Mouse (Mus musculus) kidney, embryonic 15.5 days (tissue): ENCODE results near the gene Papss2. TPM values are rescaled to one million over a fixed set of nuclear protein-coding genes. Genes with fewer than 3 reads are reported as not detected.

Experiments used
- ATAC-seq: fragments of 200-750 bp; cut with Nextera tagmentation; replicated peaks from 2 replicates; pipeline ENCODE4 v1.8.0; 2017; ENCODE audit warnings: moderate TSS enrichment; ENCODE audit not compliant: low FRiP score
- H3K27ac ChIP-seq: fragments of 300-500 bp; sonication (generic); 2 replicates; pipeline ENCODE4 v1.5.1; 2015; ENCODE audit warnings: mild to moderate bottlenecking, inconsistent platforms
- H3K27me3 ChIP-seq: fragments of 300-500 bp; sonication (generic); 2 replicates; pipeline ENCODE4 v1.6.1; 2015; ENCODE audit warnings: inconsistent platforms
- H3K36me3 ChIP-seq: fragments of 300-500 bp; sonication (generic); 2 replicates; pipeline ENCODE4 v1.6.1; 2015; ENCODE audit warnings: inconsistent platforms
- H3K4me1 ChIP-seq: fragments of 300-500 bp; sonication (generic); 2 replicates; pipeline ENCODE4 v1.6.1; 2015; ENCODE audit warnings: inconsistent platforms
- H3K4me2 ChIP-seq: fragments of 300-500 bp; sonication (generic); 2 replicates; pipeline ENCODE4 v1.6.1; 2015; ENCODE audit warnings: moderate library complexity, mild to moderate bottlenecking, inconsistent platforms
- H3K4me3 ChIP-seq: fragments of 300-500 bp; sonication (generic); replicated peaks from 2 replicates; pipeline ENCODE4 v1.5.1; 2015; ENCODE audit warnings: mild to moderate bottlenecking, inconsistent platforms
- H3K9ac ChIP-seq: fragments of 300-500 bp; sonication (generic); 2 replicates; pipeline ENCODE4 v1.6.1; 2015; ENCODE audit warnings: mild to moderate bottlenecking, inconsistent platforms
- H3K9me3 ChIP-seq: fragments of 300-500 bp; sonication (generic); replicated peaks from 2 replicates; pipeline ENCODE4 v1.6.1; 2016; ENCODE audit warnings: inconsistent platforms
- WGBS: fragments of 180-500 bp; shearing (Covaris S2); methylation state at CpG from one replicate; pipeline ENCODE4 v1.1.7; 2015; ENCODE audit warnings: mixed read lengths; 5-methylcytosine and 5-hydroxymethylcytosine counted together
- polyA plus RNA-seq: library from polyadenylated mRNA; unstranded; fragments of >200 nt; fragmentation: Nextera tagmentation; extraction: Ambion mirVana; gene quantifications from 2 replicates; pipeline ENCODE4 v1.2.1, GENCODE M21; 2015

Papss2 gene
- polyA plus RNA-seq, 1 experiment from 2014 or later, result 17.2 TPM

DNA sequence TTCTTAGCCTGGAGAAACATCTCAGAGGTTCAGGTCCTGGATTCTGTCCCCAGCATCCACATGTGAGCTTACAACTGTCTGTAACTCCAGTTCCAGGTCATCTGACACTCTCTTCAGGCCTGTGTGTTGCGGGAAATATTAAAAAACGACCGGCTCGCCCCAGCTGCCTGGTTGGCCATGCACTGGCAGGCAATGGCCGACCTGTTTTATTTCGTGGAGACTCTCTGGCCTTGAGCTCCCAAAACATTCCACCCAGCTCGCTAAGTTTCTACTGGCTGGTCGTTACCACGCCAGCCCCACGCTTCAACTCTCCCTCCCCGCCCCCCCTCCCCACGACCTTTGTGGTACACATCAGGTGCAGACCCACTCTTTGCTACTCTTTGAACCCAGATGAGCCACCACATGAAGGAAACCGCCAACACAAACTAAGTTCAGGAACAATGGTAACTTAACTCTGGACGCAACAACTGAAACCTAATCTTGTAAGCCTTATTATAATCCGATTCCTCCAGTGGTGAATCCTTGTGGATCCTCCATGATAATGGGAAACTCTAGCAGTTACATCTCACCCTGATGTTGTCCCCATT lies 25.4 kb downstream of the Papss2 start:
- no peak for ATAC-seq
- 81% methylated on average over 15 of the region's 15 CpGs for WGBS
- H3K4me1 ChIP-seq, result no peaks in the 10 kb centered on the region

DNA sequence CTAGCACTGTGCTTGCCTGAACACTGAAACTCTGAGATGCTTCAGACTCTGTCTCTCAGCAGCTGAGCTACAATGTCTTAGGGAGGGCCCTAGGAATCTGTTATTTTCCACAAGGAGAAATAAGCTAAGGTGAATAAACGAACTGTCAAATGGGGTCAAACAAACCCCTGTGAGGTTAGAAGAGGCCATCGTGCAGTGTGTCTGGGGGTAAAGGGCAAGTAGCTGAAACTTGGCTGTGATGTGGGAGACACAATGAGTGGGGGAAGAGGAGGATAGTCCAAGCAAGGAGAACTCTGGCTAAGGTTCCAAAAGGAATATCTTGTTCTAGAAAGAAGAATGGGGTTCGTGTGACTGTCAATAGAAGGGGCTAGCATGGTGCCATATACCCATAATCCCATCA lies 26.6 kb downstream of the Papss2 start:
- H3K27ac ChIP-seq, result no peak overlapping the region
- peaks cover 6% of the 10 kb centered on the region for H3K4me1 ChIP-seq
- H3K9me3 ChIP-seq, result no peaks in the 10 kb centered on the region
- H3K36me3 ChIP-seq, result no peaks in the 10 kb centered on the region
- ATAC-seq, result no peak
- H3K27me3 ChIP-seq, result no peaks in the 10 kb centered on the region
- H3K4me2 ChIP-seq, result no peak overlapping the region
- H3K4me3 ChIP-seq, result no peak overlapping the region
- WGBS, result 68% methylated on average over 3 of the region's 3 CpGs
- H3K9ac ChIP-seq, result no peak overlapping the region

More for the DNA sequence above, 25.4 kb downstream of the Papss2 start:
- Histone ChIP-seq H3K4me3 (no peak overlapping the region), H3K9me3 (no peaks in the 10 kb centered on the region), H3K27ac (no peak overlapping the region), H3K4me2 (no peak overlapping the region), H3K36me3 (no peaks in the 10 kb centered on the region), H3K9ac (no peak overlapping the region), H3K27me3 (no peaks in the 10 kb centered on the region)

DNA sequence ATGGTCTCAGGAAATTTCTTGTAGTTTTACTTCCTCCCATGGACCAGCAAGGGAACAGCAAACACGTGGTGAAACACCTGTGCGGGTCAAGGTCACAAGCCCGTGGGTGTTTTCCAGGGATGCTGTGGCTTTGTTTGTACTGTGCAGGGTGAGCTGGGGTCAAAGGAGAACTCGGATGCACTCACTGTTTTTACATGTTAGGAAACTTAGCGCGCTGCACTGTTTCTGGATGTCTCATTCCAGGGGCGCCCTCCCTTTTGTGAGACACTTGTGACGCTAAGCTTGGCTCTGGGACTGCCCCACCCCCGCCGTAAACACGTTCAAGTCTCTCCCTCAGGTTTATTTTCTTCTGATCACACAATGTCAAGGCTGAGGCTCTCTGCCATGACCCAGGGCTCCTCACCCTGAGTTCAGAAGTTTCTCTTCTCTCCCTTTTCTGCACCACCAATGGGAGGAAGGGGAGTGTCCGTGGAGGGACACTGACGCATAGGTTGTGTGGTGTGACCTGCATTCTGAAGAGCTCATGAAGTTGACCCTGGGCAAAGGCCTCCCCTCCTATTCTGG lies 31.3 kb downstream of the Papss2 start:
- Histone ChIP-seq H3K4me2 (no peak overlapping the region), H3K9ac (no peak overlapping the region), H3K27me3 (no peaks in the 10 kb centered on the region), H3K36me3 (no peaks in the 10 kb centered on the region), H3K9me3 (no peaks in the 10 kb centered on the region), H3K27ac (peak overlapping the region; percentile 24; the same call in 1 of the 2 replicates), H3K4me3 (no peak overlapping the region), H3K4me1 (peaks cover 6% of the 10 kb centered on the region)
- ATAC-seq, result 0 out of 2 replicates have a peak, but pooled peaks have one; percentile 46
- 54% methylated on average over 13 of the region's 13 CpGs for WGBS

DNA sequence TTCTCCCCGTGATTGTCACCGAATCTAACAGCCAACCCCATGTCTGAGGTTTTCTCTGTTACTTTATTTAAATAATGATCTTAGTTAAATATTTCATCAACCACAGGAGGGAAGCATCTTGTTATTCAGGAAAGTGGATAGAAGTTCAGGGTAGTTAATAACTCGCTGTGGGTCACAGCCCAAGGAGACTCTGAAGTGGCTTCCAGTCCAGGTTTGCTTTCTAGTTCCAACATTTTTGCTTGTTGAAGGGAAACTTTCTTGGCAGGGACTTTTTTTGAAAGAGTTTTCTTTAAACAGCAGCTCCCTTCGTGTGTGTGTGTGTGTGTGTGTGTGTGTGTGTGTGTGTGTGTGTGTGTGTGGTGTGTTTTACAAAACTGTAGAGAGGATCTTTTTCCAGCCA lies 32.0 kb downstream of the Papss2 start:
- Histone ChIP-seq H3K9me3 (no peaks in the 10 kb centered on the region), H3K36me3 (no peaks in the 10 kb centered on the region), H3K4me2 (no peak overlapping the region), H3K27me3 (no peaks in the 10 kb centered on the region), H3K9ac (no peak overlapping the region), H3K27ac (peak overlapping the region; percentile 56), H3K4me3 (no peak overlapping the region), H3K4me1 (peaks cover 6% of the 10 kb centered on the region)
- ATAC-seq, result no peak
- 72% methylated on average over 4 of the region's 4 CpGs for WGBS

DNA sequence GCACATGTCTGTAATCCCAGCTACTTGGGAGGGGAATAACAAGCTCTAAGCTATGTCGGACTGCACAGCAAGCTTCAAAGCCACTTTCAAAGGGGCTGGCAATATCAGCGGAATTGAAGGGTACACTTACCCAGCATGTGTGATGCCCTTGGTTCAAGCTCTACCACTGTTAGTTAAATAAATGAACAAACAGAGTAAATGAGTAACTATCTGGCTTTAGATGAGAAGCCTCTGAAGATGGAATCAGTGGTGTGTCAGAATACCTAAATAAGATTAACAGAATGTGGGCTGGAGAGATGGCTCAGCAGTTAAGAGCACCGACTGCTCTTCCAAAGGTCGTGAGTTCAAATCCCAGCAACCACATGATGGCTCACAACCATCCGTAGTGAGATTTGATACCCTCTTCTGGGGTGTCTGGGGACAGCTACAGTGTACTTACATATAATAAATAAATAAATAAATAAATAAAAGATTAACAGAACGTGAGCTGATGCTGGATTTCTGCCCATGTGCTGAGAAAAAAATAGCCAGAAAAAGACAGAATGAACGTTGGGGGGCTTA lies 33.1 kb downstream of the Papss2 start:
- WGBS, result 65% methylated on average over 7 of the region's 7 CpGs
- no peaks in the 10 kb centered on the region for H3K9me3 ChIP-seq
- no peaks in the 10 kb centered on the region for H3K27me3 ChIP-seq
- no peaks in the 10 kb centered on the region for H3K36me3 ChIP-seq
- no peak overlapping the region for H3K9ac ChIP-seq
- H3K4me1 ChIP-seq, result peaks cover 6% of the 10 kb centered on the region
- H3K4me2 ChIP-seq, result no peak overlapping the region
- ATAC-seq, result peak; percentile 25; the same call in 1 of the 2 replicates
- peak overlapping the region; percentile 1; the same call in 1 of the 2 replicates for H3K27ac ChIP-seq
- H3K4me3 ChIP-seq, result no peak overlapping the region

DNA sequence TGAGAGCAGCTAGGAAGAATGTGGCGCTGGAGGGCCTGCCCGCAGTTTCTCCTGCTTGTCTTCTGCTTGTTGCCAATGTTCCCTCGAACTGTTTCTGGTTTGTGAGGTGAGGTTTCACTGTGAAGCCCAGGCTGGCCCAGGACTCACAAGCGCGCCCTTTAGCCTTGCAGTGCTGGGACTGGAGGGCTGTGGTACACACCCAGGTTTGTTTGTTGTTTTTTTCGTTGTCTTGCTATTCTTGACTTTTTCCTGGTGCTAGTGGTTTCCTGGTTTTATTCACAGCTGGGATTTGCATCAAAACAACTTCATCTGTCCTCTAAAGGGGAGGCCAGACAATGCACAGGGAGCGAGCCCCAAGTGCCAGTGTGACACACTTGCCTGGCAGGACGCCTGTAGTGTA lies 39.3 kb downstream of the Papss2 start:
- 73% methylated on average over 8 of the region's 8 CpGs for WGBS
- no peaks in the 10 kb centered on the region for H3K9me3 ChIP-seq
- no peak for ATAC-seq

DNA sequence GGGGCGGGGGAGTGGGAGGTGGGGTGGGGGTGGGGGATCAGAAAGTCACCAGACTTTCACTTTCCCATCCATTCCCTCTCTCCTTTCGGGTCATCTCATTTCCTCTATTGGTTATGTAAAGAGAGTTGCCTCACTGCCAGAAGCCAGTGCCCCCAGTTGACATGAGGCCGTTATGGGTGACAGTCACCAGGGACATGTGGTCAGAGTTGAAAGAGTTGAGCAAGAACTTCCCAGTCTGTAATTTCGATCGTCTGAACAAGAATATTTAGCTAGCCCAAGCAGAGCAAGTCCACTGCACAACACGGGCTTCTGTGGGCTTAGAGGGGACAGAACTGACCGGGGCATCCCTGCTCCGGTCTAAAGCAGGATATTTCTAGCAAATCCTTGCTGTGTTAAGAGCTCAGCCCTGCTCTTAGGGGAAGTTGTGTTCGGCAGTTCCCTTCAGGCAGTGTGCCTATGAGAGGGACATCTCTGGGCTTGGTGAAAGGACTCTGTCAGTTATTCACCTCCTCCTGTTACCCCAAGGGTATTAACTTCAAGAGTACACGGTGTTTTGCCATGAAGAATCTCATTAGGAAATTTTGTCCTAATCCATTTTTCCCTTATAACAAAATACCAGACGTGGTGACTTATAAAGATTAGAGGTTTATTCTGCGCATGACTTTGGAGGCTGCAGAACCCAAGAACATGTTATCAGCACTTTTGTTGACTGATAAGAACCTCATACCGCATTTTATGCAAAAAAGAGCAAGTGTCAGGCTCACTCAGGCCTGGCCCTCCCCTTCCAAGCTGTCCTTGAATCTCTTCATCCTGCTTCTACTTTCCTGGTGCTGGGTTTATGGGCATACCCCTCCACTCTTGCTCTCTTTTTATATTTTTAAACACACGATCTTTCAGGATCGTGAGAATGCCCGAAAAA lies 42.0 kb downstream of the Papss2 start:
- 73% methylated on average over 16 of the region's 16 CpGs for WGBS
- ATAC-seq, result no peak

More for the DNA sequence above, 39.3 kb downstream of the Papss2 start:
- Histone ChIP-seq H3K27me3 (no peaks in the 10 kb centered on the region), H3K4me2 (no peak overlapping the region), H3K27ac (no peak overlapping the region), H3K36me3 (no peaks in the 10 kb centered on the region), H3K4me3 (no peak overlapping the region), H3K4me1 (no peaks in the 10 kb centered on the region), H3K9ac (no peak overlapping the region)

DNA sequence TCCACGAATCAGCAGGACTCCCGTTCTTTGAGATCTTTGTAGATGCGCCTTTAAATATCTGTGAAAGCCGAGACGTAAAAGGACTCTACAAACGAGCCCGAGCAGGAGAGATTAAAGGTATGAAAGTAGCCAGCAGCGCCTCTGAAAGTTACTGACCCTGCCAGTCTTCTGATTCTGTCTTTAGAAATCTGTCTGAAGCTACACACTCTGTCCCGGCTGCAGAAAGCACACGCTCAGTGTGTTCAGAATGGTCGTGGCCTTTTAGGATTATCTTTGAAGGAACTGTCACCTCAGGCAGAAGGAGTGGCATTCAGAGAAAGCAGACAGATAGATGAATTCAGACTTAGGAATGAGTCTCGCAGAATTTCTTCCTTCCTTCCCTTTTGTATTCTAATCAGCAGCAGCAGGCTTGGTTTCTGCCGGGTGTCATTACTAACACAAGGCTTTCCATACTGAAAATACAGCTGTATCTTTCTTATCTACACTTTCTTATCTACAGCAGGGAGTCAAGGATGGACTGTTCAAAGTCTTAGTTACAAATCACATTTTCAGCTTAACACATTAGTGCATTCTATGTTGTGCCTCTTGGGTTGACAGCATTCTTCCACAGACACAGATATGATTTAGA lies 42.8 kb downstream of the Papss2 start:
- Histone ChIP-seq H3K27ac (no peak overlapping the region), H3K9me3 (no peaks in the 10 kb centered on the region), H3K27me3 (no peaks in the 10 kb centered on the region), H3K4me2 (no peak overlapping the region), H3K9ac (no peak overlapping the region), H3K4me1 (no peaks in the 10 kb centered on the region), H3K36me3 (0 out of 2 replicates have a peak, but pooled peaks cover 5% of the 10 kb centered on the region), H3K4me3 (no peak overlapping the region)
- no peak for ATAC-seq
- 66% methylated on average over 13 of the region's 13 CpGs for WGBS

More for the DNA sequence above, 42.0 kb downstream of the Papss2 start:
- H3K27ac ChIP-seq, result no peak overlapping the region
- no peaks in the 10 kb centered on the region for H3K9me3 ChIP-seq
- no peak overlapping the region for H3K4me2 ChIP-seq
- no peaks in the 10 kb centered on the region for H3K27me3 ChIP-seq
- H3K36me3 ChIP-seq, result 0 out of 2 replicates have a peak, but pooled peaks cover 5% of the 10 kb centered on the region
- H3K4me1 ChIP-seq, result no peaks in the 10 kb centered on the region
- H3K4me3 ChIP-seq, result no peak overlapping the region
- H3K9ac ChIP-seq, result no peak overlapping the region

DNA sequence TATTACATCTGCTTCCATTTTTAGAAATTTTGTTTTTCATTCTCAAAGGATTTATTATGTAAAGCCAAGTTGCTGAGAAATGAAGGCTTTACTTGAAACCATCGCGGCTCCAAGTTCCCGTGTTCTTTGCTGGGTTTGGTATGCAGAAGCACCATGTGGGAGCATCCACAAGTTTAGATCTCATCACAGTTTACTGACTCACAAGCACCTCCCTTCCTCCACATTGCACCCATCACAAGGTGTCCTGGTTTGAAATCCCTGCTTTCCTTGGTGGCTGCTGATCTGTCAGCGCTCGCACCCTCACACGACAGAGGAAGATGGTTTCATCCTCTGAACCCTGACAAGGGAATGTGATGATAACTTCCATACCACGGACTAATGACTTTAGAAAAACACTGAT lies 45.9 kb downstream of the Papss2 start:
- H3K4me1 ChIP-seq, result no peaks in the 10 kb centered on the region
- 88% methylated on average over 7 of the region's 7 CpGs for WGBS
- 0 out of 2 replicates have a peak, but pooled peaks cover 5% of the 10 kb centered on the region for H3K36me3 ChIP-seq
- H3K9ac ChIP-seq, result no peak overlapping the region
- no peak overlapping the region for H3K4me3 ChIP-seq
- H3K9me3 ChIP-seq, result no peaks in the 10 kb centered on the region
- no peak for ATAC-seq
- H3K27me3 ChIP-seq, result no peaks in the 10 kb centered on the region
- H3K4me2 ChIP-seq, result no peak overlapping the region
- H3K27ac ChIP-seq, result no peak overlapping the region

DNA sequence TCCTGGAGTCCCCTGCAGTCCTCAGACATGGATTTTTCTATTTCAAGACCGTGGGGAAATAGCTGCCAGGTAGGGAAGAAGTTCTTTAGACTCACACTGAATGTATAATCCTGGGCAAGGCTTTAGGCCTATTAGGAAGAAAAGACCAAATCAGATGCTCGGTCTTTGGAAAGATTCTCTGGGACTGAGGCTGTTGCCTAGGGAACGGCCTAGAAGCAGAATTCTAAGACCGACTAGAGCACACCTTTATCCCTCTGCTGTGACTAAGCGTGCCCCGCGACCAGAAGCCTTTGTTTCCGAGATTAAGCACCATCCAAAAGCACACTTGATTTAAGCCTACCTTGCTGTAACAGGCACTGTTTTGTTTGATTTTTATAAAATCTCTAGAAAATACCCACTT lies 46.4 kb downstream of the Papss2 start:
- ATAC-seq, result no peak
- Histone ChIP-seq H3K4me1 (no peaks in the 10 kb centered on the region), H3K27ac (no peak overlapping the region), H3K9me3 (no peaks in the 10 kb centered on the region), H3K9ac (no peak overlapping the region), H3K27me3 (no peaks in the 10 kb centered on the region), H3K4me2 (no peak overlapping the region), H3K4me3 (no peak overlapping the region), H3K36me3 (0 out of 2 replicates have a peak, but pooled peaks cover 5% of the 10 kb centered on the region)
- WGBS, result 87% methylated on average over 8 of the region's 8 CpGs

DNA sequence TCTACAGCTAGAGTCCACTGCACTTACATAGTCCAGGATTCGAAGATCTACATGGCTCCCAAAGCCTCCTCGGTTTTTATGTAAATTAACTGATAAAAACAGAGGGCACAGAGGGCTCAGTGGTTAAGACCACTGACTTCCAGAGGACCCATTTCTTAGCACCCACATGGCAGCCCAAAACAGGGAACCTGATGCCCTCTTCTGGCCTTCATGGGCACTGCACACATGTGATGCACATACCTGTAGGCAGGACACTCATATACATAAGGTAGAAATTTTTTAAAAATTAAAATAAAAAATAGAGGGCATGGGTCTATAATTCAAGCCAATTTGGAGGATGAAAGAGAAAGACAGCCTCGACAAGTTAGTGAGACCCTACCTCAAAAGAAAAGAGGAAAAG lies 48.1 kb downstream of the Papss2 start:
- H3K9ac ChIP-seq, result no peak overlapping the region
- no peaks in the 10 kb centered on the region for H3K9me3 ChIP-seq
- H3K36me3 ChIP-seq, result 0 out of 2 replicates have a peak, but pooled peaks cover 5% of the 10 kb centered on the region
- WGBS, result 88% methylated on average over 3 of the region's 3 CpGs
- no peaks in the 10 kb centered on the region for H3K27me3 ChIP-seq
- H3K4me2 ChIP-seq, result no peak overlapping the region
- no peak overlapping the region for H3K4me3 ChIP-seq
- no peak for ATAC-seq
- no peaks in the 10 kb centered on the region for H3K4me1 ChIP-seq
- no peak overlapping the region for H3K27ac ChIP-seq
